Mouse (Mus musculus) ovary, postnatal 36 days (tissue): ENCODE results near the gene Itih2.

Source experiments
- DNase-seq: peaks from one replicate; pipeline ENCODE4 v3.0.0; 2022; ENCODE audit warnings: low spot score, mixed read lengths

Gene Itih2

DNA sequence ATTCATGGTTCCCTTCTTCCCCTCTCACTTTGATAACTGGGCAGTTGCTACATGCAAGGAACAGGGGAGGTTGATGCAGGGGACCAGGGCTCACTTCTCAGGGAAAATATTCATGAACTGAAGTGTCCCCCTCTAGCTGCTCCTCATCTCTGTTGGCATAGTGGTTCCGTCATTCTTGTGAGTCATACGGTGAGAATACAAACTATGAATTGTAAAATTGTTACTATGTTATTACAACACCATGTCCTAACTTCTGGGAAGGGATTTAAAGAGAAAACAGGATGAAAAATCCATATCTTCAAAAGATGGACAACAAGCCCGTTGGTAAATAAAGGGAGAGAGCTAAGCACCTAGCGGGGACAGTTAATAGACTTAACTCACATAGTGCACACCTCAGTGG is at the start of gene Itih2:
Itih2 (minus strand) TSS at position 101 of the 400 bp plus-strand sequence.
- DNase-seq: no peak

DNA sequence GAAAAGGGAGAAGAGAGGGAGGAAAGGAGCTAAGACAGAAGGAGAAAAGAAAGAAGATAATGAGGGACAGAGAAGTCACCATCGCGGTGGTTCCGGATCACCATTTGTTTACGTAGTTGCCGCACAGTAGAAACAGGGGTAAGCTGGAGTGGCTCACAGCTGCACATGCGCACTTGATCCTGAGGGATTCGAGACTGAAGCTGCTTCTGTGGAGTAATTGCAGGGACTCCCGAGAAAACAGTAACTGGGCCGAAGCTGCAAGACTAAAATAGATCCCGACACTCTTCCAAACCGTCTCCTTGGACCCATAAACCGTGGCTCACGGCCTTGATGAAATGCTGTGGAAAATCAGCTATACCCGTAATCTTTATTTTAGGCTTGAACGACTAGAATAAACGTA is 38.8 kb upstream of the Itih2 start:
- no peak for DNase-seq

DNA sequence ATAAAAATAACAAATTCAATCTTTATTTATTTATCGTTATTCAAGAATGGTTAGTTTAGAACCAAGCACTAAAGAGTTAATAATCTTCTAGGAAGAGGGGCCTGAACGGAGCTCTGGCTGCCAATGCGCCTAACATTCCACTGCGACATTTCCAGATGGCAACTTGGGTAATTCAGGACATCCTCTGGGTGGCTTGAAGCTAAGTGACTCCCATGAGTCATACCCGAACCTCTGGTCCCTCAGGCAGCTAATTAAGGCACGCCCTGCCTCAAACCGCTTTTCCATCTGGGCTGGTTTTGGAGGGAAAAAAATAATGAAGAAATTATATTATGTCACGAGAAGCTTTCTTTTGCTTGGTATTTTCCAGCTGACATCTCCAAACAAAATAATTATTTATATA is 36.8 kb upstream of the Itih2 start:
- no peak for DNase-seq

DNA sequence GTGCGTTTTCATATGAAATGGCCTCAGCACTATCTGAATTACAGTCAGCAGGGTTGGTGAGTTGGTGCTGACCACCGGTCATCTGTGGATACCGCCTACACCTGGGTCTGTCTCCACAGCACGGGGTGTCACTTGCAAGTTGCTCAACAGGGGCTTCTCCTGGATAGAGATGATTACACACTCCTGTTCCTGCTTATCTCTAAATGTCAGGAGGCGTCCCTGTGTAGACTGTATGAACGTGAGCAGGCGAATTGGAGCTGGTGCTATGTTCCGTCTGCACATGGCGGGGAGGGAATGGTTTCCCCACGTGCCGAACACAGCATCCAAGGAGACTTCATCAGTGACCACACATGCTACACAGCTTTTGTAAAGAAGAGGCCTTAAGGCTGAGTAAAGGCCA is 36.1 kb upstream of the Itih2 start:
- no peak for DNase-seq

DNA sequence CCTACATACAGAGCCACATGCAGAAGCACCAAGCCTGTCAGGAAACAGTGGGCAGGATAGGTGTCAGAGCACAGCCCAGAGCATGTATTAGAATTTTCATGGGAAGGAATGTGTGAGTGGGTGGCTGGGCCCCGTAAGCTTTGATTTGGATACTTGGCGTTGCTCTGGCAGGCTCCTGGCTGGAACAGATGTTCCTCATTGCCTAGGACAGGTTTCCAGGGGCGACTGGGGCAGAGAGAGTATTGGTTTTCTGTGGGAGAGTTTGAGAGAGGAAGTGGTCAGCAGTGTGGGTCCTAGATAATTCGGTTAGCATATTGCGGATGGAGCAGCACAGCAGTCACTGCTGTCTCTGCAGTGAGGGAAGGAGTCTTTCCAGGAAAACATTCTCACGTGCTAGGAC is 35.4 kb upstream of the Itih2 start:
- no peak for DNase-seq

DNA sequence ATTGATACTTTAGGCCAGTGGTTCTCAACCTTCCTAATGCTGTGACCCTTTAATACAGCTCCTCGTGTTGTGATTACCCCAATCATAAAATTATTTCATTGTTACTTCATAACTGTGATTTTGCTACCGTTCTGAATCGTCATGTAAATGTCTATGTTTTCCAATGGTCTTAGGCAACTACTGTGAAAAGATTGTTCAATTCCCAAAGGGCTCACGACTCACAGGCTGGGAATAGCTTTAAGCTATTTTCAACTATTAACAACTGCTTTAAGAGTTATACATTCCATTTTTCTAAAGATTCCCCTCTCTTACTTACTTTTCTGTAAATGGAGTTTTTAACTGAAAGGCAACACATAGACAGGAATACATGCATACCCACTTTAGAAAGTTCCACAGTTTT is 30.8 kb upstream of the Itih2 start:
- DNase-seq: no peak

DNA sequence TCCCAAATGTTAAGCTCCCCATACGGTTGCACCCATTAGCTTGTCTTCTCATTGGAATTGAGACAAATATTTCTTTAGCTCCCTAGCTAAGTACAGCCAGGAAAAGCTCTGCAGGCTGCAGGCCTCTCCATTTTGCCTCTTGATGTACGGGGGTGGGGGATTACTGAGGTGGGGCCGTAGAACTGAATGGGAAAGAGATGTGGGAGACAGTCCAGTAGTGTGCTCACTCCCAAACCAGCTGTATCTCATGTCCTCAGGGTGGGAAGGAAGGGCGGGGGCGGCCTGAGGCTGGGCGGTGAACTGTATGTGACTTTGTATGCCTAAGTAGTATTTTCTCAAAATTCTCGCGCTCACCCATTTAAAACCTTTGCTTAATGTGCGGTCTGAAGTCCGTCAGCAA is 26.0 kb upstream of the Itih2 start:
- no peak for DNase-seq

DNA sequence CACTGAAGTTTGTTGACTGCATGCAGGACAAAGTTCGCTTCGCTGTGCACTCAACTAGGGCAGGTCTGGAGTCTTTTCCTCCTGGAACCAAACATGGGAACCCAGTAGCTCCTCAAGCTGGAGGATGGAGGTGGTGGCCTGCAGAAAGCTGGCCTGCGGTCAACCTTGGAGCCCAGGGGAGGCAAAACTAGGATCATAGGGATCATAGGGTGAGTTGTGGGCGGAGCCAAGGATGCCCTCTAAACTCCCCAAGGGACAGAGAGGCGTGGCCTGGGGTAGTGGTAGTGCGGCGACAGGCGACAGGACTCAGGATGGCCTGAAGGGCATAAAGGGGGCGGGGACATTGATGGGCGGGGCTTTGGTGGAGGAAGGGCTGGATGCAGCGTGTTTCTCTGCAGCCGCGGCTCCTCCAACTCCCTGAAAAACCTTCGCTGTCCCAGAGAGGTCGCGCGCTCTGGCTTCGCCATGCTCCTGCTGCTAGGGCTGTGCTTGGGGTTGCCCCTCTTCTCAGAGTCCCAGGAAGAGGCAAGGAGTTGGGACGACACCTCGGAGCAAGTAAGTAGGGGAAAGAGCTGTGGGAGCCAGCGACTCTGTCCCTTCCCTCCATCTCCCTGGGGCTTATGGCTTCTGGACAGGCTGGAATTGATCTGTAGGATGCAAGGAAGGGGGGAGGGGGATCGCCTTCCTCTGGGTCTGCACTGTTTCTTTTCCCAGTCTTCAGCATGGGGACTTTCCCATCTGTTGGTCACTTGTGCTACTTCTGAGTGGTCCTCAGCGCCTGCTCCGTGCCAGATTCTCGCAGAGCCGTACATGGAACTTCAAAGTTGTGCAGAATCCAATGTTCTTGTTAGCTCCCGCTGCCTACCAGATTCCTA is 22.2 kb upstream of the Itih2 start, which contains the start of gene Itih5:
Itih5 (plus strand) TSS at position 371 of the 875 bp plus-strand sequence.
- DNase-seq: peak; percentile 66

DNA sequence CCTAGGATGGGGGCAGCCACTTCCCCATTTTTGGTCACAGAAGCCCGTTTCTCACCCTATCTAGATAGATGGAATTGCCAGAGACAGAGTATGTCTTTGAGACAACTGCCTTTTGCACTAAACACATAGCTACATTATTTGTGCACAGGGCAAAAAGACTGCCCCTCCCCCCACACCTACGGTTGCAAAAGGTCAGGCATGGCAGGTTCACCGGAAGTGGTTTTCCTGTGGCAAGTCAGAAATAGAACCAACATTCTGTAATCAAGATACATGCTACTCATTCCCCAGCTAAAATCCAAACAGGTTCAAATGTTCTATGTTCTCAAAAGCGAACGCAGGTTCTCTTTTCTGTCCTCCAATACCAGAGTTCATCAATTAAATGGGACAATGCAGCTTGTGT is 21.4 kb upstream of the Itih2 start:
- no peak for DNase-seq

DNA sequence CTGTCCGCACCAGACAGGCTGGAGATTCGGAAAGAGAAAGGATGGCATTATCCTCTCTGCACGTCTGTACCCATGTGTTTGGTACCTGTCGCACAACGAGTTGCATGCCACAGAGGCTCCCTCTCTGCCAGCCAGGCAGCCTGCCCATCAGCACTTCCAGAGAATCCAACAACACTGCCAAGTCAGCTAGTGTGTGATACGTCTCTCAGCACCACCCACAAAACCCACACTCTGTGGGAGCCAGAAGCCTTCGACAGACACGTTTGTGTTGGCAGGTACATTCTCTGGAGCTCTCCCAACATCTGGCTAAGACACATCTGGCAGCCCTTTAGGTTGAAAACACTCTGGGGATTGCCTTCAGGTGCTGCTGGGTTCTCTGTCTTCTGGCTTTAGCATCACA is 16.0 kb upstream of the Itih2 start:
- no peak for DNase-seq

DNA sequence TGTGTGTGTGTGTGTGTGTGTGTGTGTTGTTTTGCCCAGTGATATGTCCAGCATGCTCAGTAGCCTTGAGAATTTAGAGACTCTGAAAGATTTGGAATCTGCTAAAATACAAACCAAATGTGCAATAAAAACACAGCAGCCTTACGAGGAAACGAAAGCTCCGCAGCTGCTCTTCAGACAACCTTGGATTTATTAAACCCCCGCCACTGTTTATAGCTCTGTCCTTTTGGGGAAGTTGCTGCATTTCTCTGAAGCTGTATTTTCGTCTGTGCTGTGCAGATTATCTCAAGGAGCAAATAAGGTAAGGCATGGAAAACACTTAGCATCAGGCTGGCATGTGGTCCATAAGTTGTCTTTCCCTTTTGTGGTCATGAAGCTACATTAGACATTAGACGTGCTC is 14.3 kb upstream of the Itih2 start:
- DNase-seq: no peak

DNA sequence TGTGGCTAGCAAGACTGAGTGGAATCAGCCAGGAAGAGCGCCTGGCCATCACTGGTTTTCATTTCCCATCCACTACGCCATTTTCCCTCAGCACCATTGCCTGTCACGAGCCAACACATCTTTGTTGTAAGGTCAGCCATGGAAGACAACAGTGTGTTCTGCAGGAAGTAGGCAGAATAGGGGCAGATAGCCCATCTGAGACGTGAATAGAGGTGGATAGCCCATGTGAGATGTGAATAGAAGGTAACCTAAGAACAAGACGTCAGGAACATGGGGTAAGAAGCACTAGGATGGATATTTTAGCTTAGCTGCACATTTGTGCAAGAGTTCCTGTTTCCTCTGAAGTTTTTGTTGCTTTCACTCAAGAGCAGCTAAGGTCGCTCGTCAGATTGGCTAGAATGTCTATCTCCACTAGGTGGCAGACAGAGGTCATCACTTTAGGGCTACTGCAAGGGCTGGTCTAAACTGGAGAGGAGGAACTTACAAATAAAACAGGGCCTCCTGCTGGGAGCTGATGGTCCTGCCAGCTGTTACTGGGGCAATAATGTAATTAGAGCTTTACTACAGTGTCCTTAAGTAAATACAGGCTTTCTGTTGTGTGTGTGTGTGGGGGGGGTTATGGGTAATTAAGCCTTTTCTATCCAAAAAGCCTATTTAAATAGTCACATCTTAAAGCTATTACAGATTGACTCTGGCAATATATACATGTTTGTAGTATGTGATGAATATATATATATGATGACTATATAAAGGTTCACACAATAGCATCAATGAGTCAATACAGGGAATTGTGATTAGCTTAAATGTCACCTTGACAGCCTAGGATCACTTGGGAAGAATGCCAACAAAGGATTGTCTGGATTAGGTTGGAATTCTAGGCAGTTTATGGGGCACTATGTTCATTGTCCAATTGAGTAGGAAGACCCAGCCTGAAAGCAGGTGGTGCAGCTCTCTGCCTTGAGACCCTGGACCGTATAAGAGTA is 11.6 kb upstream of the Itih2 start:
- peak; percentile 50 for DNase-seq

DNA sequence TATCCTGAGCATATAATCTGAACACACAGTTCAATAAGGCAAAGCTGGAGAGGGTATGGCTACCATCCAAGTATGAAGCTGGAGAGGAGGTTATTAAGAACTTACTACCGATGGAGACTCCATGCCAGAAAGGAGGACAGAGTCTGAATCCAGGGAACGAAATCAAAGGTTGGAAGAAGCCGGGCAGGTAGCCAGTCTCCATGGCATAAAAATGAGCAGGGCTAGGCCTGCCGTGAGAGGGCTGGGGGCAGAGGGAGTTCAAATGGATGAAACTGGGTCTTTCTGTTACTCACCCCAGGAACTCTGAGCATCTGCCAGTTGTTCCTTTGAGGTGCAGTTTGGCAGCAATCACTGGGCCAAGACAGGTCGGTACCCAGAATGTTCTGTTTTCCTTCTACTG is 9.3 kb upstream of the Itih2 start:
- no peak for DNase-seq

DNA sequence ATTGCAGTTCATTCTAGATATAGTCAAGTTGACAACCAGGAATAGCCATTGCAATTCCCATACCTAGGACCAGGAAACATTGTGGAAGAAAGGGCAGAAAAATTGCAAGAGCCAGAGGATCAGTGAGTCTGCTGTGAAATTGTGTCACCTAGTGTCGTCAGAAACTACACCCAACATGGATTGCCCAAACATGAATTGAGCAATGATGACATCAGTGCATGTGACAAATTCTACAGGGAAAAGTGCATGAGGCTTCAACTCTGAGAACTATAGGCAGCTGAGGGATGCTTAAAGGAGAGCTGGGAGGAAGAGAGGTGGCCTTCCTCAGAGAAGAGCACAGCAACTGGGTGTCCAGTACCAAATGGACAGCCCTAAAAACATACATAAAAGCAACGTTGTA is 6.1 kb upstream of the Itih2 start:
- DNase-seq: no peak

DNA sequence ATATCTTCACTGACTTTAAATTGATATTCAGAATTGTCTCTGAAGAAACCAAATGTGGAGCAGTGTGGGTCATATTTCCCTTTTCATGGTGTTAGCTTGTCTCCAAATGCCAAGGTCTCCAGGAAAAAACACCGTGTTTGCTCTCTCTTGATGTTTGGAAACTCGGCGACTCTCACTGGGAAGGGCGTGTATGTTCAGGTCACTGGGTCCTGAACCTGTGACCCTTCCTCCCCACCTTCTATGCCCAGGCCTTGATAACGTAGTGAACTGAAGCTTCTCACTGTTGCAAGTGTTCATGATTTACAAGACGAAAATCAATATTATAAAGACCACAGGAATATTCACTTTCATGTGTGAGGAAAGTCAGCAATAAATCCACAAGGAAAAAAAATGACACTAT is 2.7 kb upstream of the Itih2 start:
- no peak for DNase-seq

DNA sequence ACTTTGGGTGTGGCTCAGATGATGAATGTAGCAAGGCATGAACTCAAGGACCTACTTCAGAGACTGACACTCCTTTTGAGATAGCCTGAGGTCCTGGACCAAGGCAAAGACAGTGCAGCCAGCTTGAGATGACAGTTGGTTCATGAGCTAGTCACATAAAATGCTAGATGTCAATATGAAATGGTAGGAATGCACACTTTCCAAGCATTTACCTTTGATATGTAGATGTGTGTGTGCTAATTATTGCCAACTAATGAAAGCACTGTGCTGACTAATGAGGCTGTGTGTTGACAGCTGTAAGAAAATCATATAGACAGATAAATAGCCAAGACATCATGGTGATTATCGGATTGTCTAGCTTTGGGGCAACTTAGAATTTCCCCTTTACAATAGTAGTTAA is 932 bp upstream of the Itih2 start:
- no peak for DNase-seq

DNA sequence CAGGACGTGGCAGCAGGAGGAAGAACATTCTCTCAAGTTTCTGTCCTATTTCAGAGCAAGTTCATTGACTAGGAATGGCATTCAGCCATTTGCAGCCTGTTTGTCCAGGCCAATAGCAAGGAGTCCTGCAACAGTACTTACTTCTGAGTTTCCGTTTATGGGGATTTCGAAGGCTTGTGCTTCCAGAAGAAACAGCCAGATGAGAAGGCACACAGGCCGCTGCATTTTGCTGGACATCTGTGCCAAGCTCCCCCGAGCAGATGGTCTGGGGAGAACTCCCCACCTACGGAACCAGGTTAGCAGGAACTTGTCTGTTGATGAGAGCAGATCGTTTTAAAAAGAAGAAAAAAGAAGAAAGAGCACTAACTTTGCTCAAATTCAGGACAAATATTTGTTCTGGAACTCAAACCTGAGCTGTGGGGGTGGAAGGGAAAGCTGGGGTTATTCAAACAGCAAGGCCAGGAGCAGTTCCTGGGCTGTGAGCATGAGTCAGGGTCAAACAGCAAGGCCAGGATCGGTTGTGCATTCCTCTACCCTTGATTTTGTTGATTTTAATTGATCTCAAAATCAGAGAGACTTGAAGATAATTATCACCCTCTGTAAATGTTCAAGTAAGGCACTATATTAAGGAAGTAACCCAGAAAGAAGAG is 730 bp downstream of the Itih2 start:
- no peak for DNase-seq

DNA sequence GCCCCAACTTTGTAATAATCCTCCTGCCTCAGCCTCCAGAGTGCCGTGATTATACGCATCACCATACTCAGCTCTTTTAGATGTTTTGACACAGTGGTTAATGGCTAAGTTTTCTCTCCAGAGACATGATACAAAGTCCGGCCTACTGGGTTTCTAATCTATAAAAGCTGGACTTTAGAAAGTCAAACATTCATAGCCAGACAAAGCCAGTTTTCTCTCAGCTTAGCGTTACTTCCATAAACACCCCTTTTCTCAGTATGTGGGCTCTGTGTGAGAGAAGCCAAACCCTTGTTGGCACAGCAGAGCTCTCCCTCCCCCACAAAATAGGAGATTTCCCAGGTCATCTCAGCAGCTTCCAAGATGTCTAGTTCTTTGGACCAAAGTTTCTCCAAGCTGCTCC is 2.6 kb downstream of the Itih2 start:
- no peak for DNase-seq

DNA sequence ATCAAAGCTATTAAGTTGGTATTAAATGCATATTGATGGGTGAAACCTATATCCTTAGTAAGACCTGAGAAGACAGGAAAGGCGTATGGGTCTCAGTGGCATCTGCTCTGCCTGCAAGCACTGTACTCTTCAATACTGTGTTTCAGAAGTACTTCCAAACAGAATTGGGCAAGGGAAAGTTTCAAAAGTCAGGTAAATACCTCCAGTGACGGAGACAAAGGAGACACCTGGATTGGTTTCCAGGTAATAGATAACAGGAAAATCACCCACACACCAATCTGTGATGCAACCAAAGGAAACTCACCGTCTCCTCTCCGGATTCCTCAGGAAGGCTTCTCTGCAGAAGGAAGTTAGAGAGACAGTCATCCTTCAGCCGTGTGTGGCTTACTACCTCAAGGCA is 3.7 kb downstream of the Itih2 start:
- no peak for DNase-seq

DNA sequence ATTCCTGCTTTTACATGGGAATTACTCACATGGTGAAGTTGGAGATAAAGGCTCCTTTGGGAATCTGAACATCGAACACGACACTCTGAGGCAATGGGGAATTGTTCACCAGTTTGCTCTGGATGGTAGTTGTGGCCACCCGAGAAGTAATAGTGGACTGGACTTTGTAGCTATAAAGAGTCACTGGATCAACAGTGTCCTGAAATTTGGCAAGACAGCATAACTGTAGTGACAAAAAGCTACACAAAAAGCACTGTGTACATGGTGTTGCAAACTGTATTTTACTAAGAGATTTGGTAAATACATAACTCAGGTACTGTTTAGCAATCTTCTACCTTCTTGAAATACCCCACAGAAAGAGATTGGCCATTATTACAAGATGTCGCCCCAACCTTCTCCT is 5.1 kb downstream of the Itih2 start:
- no peak for DNase-seq

DNA sequence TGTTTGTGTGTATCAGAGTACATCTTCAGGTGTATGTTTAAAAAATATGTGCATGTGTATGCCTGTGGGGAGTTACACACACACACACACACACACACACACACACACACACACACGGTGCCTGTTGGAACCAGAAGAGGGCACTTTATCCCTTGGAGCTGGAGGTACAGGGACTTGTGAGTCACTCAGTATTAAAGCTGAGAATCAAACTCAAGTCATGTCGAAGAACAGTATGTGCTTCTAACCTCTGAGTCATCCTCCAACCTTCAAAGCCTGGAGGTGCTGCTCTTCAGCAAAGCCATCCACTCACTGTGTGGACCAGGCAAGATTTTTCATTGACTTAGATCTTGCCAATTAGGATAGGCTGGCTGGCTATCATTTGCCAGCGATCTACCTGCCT is 9.4 kb downstream of the Itih2 start:
- DNase-seq: no peak

DNA sequence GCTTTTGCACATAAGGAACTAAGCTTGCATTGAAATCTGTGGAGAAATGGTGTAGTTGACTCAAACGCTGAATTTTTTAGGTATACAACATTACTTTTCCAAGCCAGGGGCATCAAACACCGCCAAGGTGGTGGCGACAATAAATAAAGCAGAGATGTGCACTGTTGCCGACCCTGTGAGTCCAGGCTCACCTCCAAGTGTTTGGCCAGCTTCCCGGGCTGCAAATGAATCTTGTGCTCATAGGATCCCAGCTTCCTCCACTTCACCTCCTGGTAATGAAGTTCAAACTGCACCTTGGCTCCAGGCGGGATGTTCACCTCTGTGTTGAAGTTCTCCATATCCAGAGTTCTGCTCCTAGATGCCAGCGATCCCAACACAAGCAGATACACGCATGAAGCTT is 11.9 kb downstream of the Itih2 start:
- no peak for DNase-seq

DNA sequence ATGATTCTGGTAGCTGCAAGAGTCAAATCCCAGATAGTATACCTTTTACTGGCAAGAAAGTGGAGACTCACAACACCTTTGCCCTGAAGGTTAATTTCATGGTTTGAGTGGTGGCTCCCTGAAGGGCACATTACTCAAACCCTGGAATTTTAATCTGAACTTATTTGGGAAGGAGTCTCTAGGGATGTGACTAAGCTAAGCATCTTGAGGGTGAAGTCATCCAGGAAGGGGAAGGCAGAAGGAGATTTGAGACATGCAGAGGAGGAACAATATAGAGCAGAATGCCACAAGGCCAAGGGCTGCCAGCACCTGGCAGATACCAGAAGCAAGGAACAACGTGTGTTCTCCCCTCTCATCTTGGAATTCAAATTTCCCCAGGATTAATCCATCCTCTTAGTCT is 12.4 kb downstream of the Itih2 start:
- DNase-seq: no peak
